Mouse (Mus musculus) Muller cell, postnatal 12 days (primary cell): ENCODE data around the gene Kcnh1.

Experiments
- DNase-seq: peaks from one replicate; pipeline ENCODE4 v3.0.0-alpha.2; 2015; ENCODE audit errors: inconsistent ontology term

The Kcnh1 gene

DNA sequence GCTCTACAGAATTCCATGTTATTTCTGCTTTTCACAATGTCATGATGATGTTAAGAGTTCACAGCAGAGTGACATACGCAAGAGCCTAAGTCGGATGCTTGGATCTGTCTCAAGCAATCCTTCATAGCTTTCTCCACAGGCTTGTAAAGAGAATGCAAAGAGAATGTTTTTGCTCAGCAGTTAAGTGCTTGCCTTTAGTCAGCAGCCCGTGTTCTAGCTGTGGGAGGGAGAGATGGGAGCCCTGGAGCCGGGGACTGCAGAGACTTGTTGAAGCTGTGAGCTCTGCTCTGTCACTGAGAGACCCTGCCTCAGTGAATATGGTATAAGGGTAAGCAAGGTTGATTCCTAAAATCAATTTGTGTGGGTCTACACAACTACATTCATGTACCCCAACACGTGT is 78.3 kb downstream of the Kcnh1 start:
- DNase-seq: no peak

DNA sequence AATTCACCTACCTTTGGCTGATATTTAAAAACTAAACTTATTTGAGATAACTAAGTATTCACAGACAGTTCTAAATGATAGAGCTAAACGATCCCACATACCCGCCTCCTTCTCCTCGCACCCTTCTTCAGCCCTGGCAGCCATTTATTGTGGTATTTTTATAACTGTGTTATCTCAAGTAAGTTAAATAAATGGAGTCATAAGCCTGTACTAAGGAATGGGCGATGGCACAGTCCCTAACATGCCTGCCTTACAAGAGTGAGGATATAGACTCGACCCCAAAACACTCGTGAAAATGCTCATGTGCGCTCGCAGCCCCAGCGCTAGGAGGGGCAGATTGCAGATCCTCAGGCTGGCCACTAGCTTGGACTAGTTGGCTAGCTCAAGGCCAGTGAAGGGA is 79.3 kb downstream of the Kcnh1 start:
- DNase-seq: no peak

DNA sequence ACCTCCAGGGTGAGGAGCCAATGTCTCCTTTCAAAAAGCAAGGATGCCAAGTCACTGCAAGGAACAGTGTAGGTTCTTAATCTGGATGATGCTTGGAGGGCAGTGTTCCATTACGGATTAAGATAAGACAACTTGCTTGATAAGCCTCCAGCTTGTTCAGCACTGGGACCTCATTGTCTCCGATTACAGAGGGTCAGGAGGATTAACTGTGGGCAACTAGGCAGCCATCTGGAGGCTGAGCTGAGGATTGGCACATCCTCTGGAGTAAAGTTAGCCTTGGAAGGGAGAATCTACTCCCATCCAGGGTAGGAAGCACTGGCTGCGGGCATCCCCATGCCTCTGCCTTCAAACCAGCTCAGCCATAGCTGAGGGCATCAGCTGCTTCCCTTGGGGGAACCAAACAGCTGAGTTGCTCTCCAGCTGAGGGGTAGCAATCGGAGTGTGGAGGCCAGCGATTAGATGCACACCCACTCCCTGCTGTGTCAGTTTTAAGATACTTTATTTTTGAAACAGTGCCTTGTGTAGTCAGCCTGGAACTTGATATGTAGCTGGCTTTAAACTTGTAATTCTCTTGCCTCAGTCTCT is 87.3 kb downstream of the Kcnh1 start:
- no peak for DNase-seq

DNA sequence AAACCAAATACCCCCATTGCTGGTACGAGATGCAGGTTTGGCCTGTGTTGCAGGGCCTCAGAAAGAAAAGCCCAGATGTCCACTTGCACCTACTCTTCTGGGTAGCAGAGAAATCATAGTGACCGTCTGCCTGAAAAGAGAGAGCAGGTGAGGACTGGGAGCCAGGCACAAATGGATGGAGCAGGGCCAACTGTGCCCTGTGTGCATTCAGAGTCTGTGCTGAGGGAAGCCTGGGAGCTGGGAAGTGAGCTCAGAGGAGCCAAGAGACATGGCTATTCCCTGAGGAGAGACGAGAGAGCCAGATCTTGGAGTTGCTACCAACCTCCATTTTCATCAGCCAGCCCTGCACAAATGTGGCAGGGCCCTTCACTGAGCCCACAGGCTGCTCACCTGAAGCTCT is 93.8 kb downstream of the Kcnh1 start:
- DNase-seq: no peak

DNA sequence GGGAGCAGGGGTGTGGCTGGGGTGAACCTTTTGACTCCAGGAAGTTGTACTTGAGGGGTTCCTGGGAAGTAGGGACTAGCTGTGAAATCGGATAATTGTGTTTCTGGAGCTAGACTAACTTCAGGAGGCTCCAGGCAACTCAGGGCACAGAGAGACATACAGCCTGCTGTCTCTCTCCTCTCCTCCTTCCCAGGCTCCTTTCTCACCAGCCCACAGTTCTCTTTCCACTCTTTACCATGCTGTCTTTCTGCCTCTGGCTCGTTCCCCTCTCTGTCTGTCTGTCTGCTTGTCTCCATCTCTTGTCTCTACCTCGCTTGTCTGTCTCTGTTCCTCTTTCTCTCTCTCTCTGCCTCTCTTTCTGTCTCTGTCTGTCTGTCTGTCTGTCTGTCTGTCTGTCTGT is 94.4 kb downstream of the Kcnh1 start:
- no peak for DNase-seq

DNA sequence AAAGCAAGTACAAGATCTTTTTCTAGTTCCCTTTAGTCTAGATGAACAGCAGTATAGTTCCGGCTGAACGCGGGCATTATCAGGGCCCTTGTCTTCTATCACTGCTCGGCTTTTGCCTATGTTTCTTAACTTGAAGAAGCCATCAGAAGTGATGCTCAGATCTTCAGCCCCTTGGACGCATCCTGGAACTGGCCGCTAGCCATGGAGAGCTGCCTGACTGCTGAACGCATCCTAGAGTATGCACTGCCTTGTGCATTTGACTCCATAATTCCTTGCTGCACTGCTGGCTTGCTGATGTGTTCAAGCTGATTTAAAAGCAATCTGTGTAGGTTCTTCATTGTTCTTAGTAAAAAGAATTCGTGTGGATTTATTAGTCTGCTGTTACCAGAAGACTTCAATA is 97.9 kb downstream of the Kcnh1 start:
- no peak for DNase-seq

DNA sequence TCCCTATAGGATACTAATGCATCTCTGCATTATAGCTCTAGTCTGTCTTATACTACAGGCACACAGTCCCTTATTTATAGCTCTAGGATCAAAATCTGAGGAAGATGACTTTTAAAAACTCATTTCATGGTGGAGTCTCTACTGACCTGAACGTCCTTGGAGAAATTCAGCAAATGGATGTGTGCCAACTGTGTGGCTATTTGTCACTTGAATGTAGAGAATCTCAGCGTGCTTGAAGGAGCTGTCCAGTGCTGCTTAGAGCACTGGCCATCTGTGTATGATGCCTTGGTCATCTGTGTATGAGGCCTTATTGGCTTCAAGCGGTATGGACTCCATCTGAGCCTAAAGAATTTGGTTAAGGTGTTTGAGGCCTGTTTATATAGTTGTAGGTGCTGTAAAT is 100.7 kb downstream of the Kcnh1 start:
- no peak for DNase-seq

DNA sequence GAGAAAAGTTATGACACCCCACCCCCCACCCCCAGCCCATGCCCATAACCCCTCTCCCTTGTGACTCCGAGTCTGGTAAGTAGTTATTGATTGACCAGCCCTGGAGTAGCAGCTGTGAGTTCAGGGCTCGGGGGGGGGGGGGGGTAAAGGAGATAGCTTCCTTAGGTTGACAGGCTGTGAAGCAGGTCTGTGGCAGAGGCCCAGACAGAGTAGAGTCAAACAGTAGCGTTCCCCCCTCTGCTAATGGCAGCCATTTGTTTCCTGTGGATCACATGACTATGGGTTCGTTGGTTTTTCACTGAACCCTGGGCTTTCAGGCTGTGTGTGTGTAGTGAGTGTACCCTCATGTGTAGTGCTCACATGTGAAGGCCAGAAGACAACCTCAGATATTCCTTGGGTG is 102.8 kb downstream of the Kcnh1 start:
- no peak for DNase-seq

DNA sequence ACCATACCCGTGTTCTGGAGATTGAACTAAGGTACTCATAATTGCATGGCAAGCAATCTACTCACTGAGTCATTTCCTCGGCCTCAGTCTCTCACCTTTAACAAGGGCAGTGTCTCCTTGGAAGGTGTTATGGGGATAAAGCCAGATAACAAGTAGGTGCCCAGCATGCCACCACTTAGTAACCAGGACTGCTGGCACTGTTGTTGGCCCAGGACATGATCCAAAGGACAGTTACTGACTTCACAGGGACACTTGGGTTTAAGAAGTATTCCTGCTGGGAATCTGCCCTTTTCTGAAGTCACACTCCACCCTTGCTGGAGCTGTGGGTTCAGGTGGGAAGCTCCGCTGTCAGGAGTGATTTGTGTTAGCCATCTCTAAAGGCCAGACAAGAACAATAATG is 103.3 kb downstream of the Kcnh1 start:
- no peak for DNase-seq

DNA sequence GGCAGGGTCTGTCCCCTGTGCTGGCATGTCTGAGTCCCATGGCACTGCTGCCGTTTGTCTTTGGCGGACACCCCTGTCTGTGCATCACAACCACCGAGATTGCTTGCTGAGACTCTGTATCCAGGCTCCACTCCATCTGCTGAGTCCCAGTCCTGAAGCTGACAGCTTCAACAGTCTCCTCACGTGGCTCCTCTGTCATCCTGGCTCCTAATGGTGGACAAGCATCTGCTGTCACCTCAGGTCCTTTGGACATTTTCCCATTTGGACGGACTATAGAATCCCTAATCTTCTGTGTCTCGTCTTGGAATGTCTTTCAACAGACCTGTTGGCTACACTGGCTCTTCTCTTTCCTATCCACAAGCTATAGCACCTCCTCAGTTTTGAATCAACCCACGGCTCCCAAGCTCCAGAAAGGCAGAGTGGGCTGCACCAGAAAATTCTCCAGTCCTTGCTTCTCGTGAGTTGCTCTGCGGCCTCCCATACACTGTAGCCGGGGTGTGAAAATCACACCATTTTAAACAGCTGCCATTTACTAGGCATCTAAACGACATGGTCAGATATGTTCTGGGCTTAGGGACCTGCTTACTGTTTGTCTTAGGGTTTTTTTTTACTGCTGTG is 104.8 kb downstream of the Kcnh1 start:
- DNase-seq: no peak

DNA sequence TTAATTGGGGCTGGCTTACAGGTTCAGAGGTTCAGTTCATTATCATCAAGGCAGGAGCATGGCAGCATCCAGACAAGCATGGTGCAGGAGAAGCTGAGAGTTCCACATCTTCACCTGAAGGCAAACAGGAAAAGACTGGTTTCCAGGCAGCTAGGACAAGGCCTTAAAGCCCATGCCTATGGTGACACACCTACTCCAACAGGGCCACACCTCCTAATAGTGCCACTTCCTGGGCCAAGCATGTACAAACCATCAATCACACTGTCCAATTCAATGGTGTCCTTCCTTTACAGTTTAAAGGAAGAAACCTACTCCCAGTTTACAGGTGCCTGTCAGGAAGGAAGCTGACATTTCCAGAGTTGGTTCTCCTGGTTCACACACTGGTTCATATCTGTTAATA is 105.3 kb downstream of the Kcnh1 start:
- DNase-seq: no peak

DNA sequence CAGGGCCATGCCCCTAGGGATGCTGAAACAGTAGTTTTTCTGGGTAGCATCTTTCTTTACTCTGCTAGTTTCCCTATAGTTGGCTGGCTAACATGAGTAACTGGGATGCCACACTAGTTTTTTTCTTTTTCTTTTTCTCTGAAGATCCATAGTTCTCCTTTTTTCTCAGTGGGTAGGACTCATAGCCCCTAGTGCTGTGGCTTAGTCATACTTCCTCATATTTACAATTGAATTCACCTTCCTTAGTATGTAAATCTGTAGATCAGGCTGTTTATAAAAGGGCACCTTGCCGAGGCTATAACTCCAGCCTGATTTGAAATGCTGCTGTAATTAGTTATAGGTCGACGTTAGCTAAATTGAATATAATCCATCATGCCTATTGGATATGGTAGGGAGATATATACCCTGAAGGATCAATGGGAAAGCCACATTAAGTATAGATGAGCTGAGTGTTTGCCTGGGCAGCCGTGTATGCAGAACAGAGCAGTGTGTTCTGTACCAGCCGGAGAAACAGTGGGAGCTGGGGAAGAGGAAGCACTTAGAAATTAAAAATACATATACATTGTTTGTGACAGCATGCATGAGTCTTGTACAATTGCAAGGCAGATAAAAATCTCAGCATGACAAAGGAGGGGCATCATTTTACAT is 107.0 kb downstream of the Kcnh1 start:
- DNase-seq: no peak

DNA sequence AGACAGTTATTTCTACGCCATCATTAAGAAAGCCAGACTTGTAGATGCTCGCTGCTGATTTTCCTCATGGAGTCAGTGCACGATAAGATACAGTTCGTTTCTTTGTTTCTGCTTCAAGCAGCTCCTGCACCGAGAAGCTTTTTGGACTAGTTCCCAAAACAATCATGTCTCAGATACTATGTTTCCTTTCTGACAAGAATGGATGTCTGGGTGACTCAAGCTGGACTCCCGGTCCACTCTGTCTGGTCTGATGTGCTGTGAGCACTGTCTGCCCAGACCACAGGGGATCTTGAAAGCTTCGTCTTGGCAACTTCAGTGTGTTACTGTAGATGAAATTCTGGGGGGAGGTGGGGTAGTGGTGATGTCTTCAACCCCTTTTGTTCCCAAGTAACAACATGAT is 109.8 kb downstream of the Kcnh1 start:
- DNase-seq: peak; percentile 51

DNA sequence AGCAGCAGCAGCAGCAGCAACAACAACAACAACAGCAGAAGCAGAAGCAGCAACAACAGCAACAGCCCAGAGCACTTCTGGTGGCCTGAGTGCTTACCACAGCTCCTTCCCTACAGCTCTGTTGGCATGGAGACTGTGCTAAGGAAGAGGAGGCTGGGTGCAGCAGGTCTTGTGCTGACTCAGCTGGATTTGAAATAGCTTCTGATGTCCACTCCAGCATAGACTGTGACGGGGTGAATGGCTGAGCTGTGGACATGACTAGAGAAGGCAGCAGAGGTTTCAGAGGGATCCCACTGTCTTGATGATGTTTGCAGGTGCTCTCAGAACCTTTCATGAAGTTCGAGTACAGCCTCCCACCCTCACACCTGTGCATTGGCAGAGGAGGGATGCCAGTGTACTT is 113.0 kb downstream of the Kcnh1 start:
- DNase-seq: no peak

DNA sequence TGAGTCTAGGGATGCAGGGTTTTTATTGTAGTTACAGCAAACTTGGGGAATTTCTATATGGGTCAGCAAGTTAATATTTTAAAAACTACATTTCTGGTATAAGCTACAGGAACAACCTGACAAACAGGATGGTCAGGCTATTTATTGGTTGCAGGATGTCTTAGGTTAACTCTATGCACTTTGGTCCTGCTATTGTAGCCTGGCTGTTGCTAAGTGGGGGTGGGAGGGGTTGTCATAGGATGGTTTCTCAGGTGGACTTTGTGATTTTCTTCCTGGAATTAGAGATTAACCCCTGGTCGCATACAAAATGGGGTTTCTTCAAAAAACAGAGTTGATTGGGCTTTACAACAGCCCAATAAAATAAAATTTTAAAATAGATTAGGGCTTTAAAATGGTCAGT is 114.6 kb downstream of the Kcnh1 start:
- DNase-seq: no peak

DNA sequence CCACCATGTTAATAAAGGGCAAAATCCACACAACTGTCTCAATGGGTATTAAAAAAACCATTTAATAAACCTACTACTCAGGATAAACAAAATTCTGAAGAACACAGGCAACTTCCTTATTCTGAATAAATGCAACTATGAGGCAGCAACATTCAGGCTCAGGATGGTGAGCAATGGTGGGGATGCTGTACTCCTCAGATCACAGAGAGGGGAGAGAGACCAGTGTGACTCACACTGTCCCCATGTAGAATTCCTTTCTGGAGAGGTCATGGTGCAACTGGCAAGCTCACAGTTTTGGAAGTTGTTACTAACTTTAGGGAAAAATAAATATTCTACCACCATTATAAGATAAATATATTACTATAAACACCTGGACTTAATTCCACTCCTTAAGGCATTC is 116.5 kb downstream of the Kcnh1 start:
- DNase-seq: peak; percentile 41

DNA sequence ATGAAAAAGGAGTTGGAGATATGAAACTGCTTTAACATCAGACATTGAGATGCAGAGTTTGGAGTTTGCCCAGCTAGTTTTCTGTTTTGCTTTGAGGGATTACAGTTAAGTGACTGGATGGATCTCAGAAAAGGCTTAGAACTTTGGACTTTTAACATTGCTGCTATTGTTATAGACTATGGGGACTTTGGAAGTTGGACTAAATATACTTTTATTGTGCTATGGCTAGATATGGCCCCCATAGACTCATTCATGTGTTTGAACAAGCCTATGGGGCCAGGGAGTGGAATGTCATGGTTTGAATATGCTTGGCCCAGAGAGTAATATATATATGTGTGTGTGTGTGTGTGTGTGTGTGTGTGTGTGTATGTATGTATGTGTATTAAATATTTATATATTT is 120.7 kb downstream of the Kcnh1 start:
- no peak for DNase-seq

DNA sequence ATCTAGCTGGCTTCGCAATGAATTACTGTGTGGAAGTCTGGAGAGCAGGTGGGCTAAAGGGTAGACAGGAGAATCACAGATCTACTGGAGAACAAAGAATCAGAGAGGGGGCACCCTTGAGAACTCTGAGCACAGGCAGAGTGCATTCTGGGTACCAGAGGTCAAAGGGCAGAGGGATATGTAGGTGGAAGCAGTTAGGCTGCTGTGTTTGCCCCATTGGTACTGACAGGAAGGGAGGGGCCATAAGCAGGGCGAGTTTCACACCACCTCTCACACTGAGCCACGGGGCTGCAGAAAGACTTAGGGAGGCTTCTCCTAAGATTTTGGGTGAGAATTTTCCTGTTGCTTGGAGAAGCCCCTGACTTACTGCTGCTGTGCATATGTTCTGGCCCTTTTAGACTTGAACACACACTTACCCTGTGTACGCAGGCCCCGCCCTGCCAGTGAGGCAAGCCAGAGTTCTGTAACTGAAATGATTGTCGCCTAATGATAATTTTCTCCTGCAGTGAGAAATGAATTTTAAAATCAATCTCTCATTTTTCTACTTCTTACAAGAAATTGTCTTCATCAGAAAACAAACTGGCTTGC is 121.4 kb downstream of the Kcnh1 start:
- DNase-seq: no peak

DNA sequence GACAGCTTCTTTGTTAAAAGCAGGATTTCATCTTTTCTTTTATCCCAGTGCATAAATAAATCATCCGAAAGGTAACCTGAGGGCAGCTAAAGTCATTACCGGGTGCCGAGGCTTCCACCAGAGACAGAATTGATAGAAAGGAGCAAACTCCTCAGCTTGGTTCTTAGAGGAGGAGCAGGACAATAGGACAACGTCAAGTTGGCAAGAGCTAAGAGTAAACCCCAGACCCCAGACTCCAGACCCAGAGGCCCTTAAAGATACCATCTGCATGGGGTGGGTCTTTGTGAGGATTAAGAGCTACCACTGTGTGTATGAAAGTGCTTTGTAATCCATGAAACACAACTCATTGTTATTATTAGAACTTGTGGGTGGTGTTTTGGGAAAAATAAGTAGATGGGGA is 121.9 kb downstream of the Kcnh1 start:
- no peak for DNase-seq

DNA sequence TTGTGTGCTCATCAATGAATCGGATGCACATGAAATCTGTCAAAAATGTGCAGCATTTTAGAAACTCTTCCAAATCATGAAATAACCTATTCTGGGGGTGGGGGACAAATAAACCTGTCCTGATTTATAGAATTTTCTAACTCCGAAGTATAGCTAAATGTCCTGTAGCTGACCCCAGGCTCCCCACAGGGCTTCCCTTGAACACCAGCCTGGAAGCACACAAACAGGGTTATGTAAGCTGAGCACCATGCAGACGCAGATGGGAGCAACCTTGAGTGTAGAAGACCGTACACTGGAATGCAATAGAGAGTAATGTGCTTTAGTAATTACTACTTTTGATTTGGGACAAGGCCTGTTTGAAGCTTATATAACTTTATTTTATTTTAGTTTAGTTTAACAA is 122.4 kb downstream of the Kcnh1 start:
- DNase-seq: no peak

DNA sequence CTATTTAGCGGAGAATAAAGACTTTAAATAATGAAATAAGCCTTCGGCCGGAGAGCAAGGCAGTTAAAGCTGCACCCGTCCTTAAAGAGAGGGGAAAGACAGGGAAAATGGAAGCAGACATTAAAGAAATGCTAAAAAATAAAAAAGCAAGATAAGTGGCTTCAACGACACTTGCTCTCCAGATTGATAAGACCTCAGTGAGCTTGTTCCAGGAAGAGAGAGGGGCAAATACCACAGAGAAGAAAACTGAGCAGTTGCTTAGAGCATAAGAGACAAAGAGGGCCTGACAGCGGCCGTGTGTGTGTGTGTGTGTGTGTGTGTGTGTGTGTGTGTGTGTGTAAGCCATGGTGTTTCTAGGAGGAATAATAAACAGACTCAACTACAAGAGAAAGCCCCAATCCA is 123.0 kb downstream of the Kcnh1 start:
- DNase-seq: no peak

DNA sequence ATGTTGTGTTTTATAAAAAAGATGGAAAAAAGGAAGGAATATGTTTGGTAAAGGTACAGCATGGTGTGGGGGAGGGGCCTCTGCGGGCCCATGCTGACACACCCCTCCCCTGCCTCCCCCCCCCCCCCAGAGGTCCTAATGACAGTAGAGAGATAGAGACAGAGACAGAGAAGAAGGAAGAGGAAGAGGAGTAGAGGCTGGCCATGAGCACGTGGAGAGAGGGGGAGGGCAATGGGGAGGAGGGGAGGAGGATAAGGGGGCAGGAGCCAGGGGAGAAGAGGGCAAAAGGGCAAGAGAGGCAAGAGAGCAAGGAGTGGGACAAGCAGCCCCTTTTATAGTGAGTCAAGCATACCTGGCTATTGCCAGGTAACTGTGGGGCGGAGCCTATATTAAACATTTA is 123.5 kb downstream of the Kcnh1 start:
- DNase-seq: no peak

DNA sequence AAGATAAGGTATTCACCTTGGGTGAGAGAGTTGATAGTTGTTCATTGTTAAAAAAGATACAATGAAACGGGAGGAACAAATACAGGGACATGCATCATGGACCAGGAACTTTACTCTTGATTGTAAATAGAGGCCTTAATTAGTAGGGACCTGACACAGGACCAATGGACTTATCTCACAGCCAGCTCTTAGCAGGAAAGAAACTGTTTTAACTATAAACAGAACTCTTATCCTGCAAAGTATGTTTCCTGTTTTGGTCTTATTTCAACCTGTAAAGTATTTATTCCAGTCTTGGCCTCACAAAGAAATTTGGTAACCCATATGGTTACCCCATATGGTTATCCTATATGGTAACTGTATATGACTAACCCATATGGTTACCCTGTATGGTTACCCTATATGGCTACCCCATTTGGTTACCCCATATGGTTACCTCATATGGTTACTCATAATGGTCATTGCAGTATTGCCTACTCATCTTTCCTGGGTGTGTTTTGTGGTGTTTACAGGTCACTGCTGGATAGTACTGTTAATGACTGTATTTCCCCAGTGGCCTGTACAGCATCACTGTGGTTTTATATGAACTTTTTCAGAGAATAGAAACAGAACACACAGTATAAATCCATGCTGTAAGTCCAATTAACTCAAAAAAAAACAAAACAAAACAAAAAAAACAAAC is 125.0 kb downstream of the Kcnh1 start:
- no peak for DNase-seq
